ENCODE assay signal across 9 mouse cellular contexts in the genomic region with DNA sequence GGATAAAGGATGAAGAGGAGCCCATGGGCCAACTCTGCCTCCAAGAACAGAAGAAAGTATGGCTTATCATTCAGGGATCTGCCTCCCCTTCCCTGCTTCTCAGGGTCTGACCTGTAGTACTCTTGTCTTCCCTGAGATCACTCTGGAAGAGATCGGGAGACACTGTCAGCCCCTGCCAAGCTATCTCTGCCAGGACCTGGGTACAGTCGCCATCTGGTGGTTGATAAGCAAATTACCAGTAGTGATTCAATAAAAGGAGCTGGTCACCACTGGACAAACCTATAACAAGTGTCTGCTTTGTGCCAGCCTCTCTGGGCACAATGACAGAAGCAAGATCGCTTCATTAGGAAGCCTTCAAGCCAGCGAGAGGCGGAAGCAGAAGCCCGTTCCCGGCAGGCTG. TPM values are rescaled to one million over a fixed set of nuclear protein-coding genes. Genes with fewer than 3 reads are reported as not detected.
DNase-seq lines count a peak whose midpoint lies in the region; ATAC-seq and TF ChIP-seq lines count a peak whose summit lies in the region.
"Had no signal": no experiment of that assay in that cellular context is flagged by ENCODE, and none has a peak within 500 bp of the region (broad histone marks: within the 10 kb centered on the region; RNA-seq: fewer than 3 reads in every experiment).

No protein-coding gene starts in this region.

- no peak overlapping the region for H3K4me2 ChIP-seq in forebrain, embryonic 15.5 days (replicated peaks)
- H3K4me2 ChIP-seq in lung, postnatal 0 days (replicated peaks; ENCODE audit: low read depth, low read length) = no peak overlapping the region

- ATAC-seq in forebrain, embryonic 15.5 days (replicated peaks) = peak; percentile 41; the same call in 1 of the 2 replicates
- peak; percentile 26; the same call in 1 of the 2 replicates for ATAC-seq in lung, postnatal 0 days

- H3K4me3 ChIP-seq in E14TG2a.4 (replicated peaks; ENCODE audit: low read length) = no peak overlapping the region
- no peak overlapping the region for H3K4me3 ChIP-seq in forebrain, embryonic 15.5 days
- no peak overlapping the region for H3K4me3 ChIP-seq in lung, postnatal 0 days (ENCODE audit: low read depth, low read length)
- no peak overlapping the region for H3K4me3 ChIP-seq in small intestine, adult 2 months (ENCODE audit: low read depth, low read length)
- H3K4me3 ChIP-seq: erythroblast, embryonic 14.5 days had no signal

- DNase-seq in kidney, adult 18-20 months = peak; percentile 33
- no peak for DNase-seq in kidney, adult 11 months
- DNase-seq in adipocyte (ENCODE audit: low spot score) = peak; percentile 72
- DNase-seq in lung, postnatal 0 days (ENCODE audit: low spot score) = peak; percentile 81
- DNase-seq in testis, postnatal 10 days (ENCODE audit: low spot score) = no peak

- no peak overlapping the region for H3K27ac ChIP-seq in forebrain, embryonic 15.5 days (replicated peaks)
- peak overlapping the region; percentile 26; the same call in 1 of the 2 replicates for H3K27ac ChIP-seq in lung, postnatal 0 days (ENCODE audit: low read length)
- H3K27ac ChIP-seq in small intestine, adult 2 months (ENCODE audit: insufficient read depth, low read depth, low read length) = no peak overlapping the region

- no peak for TF ChIP-seq EP300 in lung, postnatal 0 days (IDR thresholded peaks at IDR 0.05)

- H3K9me3 ChIP-seq in E14TG2a.4 (ENCODE audit: low read length) = peaks cover 4% of the 10 kb centered on the region; the same call in 1 of the 2 replicates
- no peaks in the 10 kb centered on the region for H3K9me3 ChIP-seq in forebrain, embryonic 15.5 days
- no peaks in the 10 kb centered on the region for H3K9me3 ChIP-seq in lung, postnatal 0 days (ENCODE audit: low read length)

- no peaks in the 10 kb centered on the region for H3K36me3 ChIP-seq in E14TG2a.4 (ENCODE audit: insufficient read depth, low read length)
- H3K36me3 ChIP-seq in forebrain, embryonic 15.5 days = no peaks in the 10 kb centered on the region
- no peaks in the 10 kb centered on the region for H3K36me3 ChIP-seq in lung, postnatal 0 days (ENCODE audit: insufficient read depth, low read length)
- no peaks in the 10 kb centered on the region for H3K36me3 ChIP-seq in small intestine, adult 2 months (ENCODE audit: control insufficient read depth, insufficient read depth, low read length)

- H3K27me3 ChIP-seq in E14TG2a.4 (ENCODE audit: insufficient read depth, low read length) = peaks cover 14% of the 10 kb centered on the region
- no peaks in the 10 kb centered on the region for H3K27me3 ChIP-seq in forebrain, embryonic 15.5 days
- no peaks in the 10 kb centered on the region for H3K27me3 ChIP-seq in lung, postnatal 0 days (replicated peaks; ENCODE audit: insufficient read depth, low read length)
- H3K27me3 ChIP-seq in small intestine, adult 2 months (ENCODE audit: control insufficient read depth, insufficient read depth, low read length) = no peaks in the 10 kb centered on the region

- 12% methylated on average over 7 of the region's 7 CpGs for WGBS in forebrain, embryonic 15.5 days
- WGBS in lung, postnatal 0 days = 25% methylated on average over 7 of the region's 7 CpGs
- 21% methylated on average over 7 of the region's 7 CpGs for WGBS in small intestine, adult 2 months

- no peak overlapping the region for H3K9ac ChIP-seq in forebrain, embryonic 15.5 days (replicated peaks)
- no peak overlapping the region for H3K9ac ChIP-seq in lung, postnatal 0 days (replicated peaks; ENCODE audit: low read depth)

- no peak for TF ChIP-seq POLR2A in small intestine, adult 2 months (IDR thresholded peaks at IDR 0.05; ENCODE audit: low read depth, low read length)

- H3K4me1 ChIP-seq in E14TG2a.4 (replicated peaks; ENCODE audit: low read depth, low read length) = peaks cover 56% of the 10 kb centered on the region
- H3K4me1 ChIP-seq in forebrain, embryonic 15.5 days = peaks cover 5% of the 10 kb centered on the region; the same call in 1 of the 2 replicates
- H3K4me1 ChIP-seq in lung, postnatal 0 days (ENCODE audit: insufficient read depth, low read depth, low read length) = peaks cover 4% of the 10 kb centered on the region; the same call in 1 of the 2 replicates
- peaks cover 7% of the 10 kb centered on the region; the same call in 1 of the 2 replicates for H3K4me1 ChIP-seq in small intestine, adult 2 months (ENCODE audit: control insufficient read depth, insufficient read depth, insufficient read length, low read length)

- TF ChIP-seq CTCF in E14TG2a.4 (conservative IDR thresholded peaks at IDR 0.05; ENCODE audit: low read length) = peak; percentile 68
- peak; percentile 82 for TF ChIP-seq CTCF in lung, postnatal 0 days (IDR thresholded peaks at IDR 0.05)
- peak; percentile 81; the same call in 1 of the 2 replicates for TF ChIP-seq CTCF in small intestine, adult 2 months (IDR thresholded peaks at IDR 0.05; ENCODE audit: extremely low read depth, insufficient read length, insufficient replicate concordance, low read depth, low read length)

RNA-seq across cellular contexts. Expression of a gene that starts 20.9 kb away (rescaled TPM):
- polyA plus RNA-seq in forebrain, embryonic 15.5 days (2015; fragmentation: Nextera tagmentation; extraction: Ambion mirVana) = 11.0 and 11.9 TPM in 2 replicates
- 13.8 and 15.6 TPM in 2 replicates for polyA plus RNA-seq in lung, postnatal 0 days (2015; fragmentation: Nextera tagmentation; extraction: Ambion mirVana)
- polyA plus RNA-seq in small intestine, adult 2 months (2012; rRNA removed) = 10.6 and 19.9 TPM in 2 replicates

Comparison
In these comparisons a context has a peak if more than half of its experiments do, and no peak if none do; other contexts are left out.
1. DNase-seq: peak in kidney, adult 18-20 months (single experiment), adipocyte (single experiment) and lung, postnatal 0 days (single experiment); none in kidney, adult 11 months (single experiment) and testis, postnatal 10 days (single experiment).
2. Peak in every context shown above with its lines, with median percentiles within 50 percentile points of each other: CTCF ChIP-seq.